Mouse (Mus musculus) lung, adult 2 months (tissue): ENCODE results near the gene Tnfaip1.

Experiments used
- CTCF ChIP-seq: fragments of 200-500 bp; IDR thresholded peaks from 2 replicates; pipeline ENCODE4 v1.5.1; 2011; ENCODE audit warnings: mild to moderate bottlenecking, low read length, control low read depth; ENCODE audit not compliant: insufficient read depth
- POLR2A ChIP-seq: fragments of 200-500 bp; IDR thresholded peaks from 2 replicates; pipeline ENCODE4 v1.6.1; 2011; ENCODE audit warnings: low read depth, mild to moderate bottlenecking, control low read depth, low read length, borderline replicate concordance; ENCODE audit errors: extremely low read depth

GRCm38 (mm10) chr11:78549491-78549987 lies 13.4 kb upstream of the Tnfaip1 start:
- no peak for TF ChIP-seq POLR2A
- TF ChIP-seq CTCF, result no peak
